Mouse (Mus musculus): ENCODE data around the gene Fntb. TPM values are rescaled to one million over a fixed set of nuclear protein-coding genes. Genes with fewer than 3 reads are reported as not detected.

The Fntb gene
- polyA plus RNA-seq, 1 experiment, result 81.0 TPM

DNA sequence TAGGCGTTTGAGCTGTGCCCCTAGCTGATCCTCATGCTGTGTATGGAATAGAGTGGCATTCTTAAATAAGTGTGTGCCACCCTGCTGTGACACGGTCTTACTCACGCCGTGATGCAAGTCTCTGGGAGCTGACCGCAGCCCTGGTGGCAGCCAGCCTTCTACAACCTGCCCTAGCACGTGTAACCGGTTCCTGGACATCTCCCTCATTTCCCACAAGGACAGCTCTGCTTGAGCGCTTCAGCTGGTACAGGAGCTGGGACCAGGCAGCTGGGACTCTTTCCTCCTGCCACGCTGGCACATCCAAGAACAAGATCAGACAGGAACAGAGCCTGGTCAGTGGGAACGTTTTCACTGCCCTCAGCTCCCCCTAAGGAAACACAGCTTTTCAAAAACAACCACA lies 162.2 kb downstream of the Fntb start:
- H3K4me3 ChIP-seq (ENCODE audit: low read depth, low read length), result no peak overlapping the region
- no peak overlapping the region for H3K27ac ChIP-seq (ENCODE audit: insufficient read depth, low read length)
- TF ChIP-seq EP300 (IDR thresholded peaks at IDR 0.05; ENCODE audit: insufficient read depth, low read depth, low read length) (no peak), CTCF (IDR thresholded peaks at IDR 0.05; ENCODE audit: low read depth, low read length) (no peak)
- no peaks in the 10 kb centered on the region for H3K36me3 ChIP-seq (ENCODE audit: control insufficient read depth, insufficient read depth, low read length, poor library complexity, severe bottlenecking)
- H3K9ac ChIP-seq (ENCODE audit: low read depth, poor library complexity, severe bottlenecking), result no peak overlapping the region
- no peaks in the 10 kb centered on the region for H3K9me3 ChIP-seq (replicated peaks; ENCODE audit: control insufficient read depth, insufficient read depth, low read length, poor library complexity, severe bottlenecking)
- no peaks in the 10 kb centered on the region for H3K27me3 ChIP-seq (ENCODE audit: control insufficient read depth, insufficient read depth, low read length, poor library complexity, severe bottlenecking)
- peaks cover 10% of the 10 kb centered on the region for H3K4me1 ChIP-seq (ENCODE audit: control insufficient read depth, insufficient read depth, low read length)

- no peak overlapping the region for H3K27ac ChIP-seq (ENCODE audit: insufficient read depth, low read length)
- peaks cover 10% of the 10 kb centered on the region for H3K4me1 ChIP-seq (ENCODE audit: control insufficient read depth, insufficient read depth, low read length)
- TF ChIP-seq EP300 (IDR thresholded peaks at IDR 0.05; ENCODE audit: insufficient read depth, low read depth, low read length) (no peak), CTCF (IDR thresholded peaks at IDR 0.05; ENCODE audit: low read depth, low read length) (no peak), POLR2A (IDR thresholded peaks at IDR 0.05; ENCODE audit: insufficient read depth, low read length) (no peak)
- H3K9ac ChIP-seq (ENCODE audit: low read depth, poor library complexity, severe bottlenecking), result no peak overlapping the region
- no peaks in the 10 kb centered on the region for H3K27me3 ChIP-seq (ENCODE audit: control insufficient read depth, insufficient read depth, low read length, poor library complexity, severe bottlenecking)
- no peaks in the 10 kb centered on the region; the same call in 1 of the 2 replicates for H3K36me3 ChIP-seq (ENCODE audit: control insufficient read depth, insufficient read depth, low read length, poor library complexity, severe bottlenecking)
- no peaks in the 10 kb centered on the region for H3K9me3 ChIP-seq (replicated peaks; ENCODE audit: control insufficient read depth, insufficient read depth, low read length, poor library complexity, severe bottlenecking)
- H3K4me3 ChIP-seq (ENCODE audit: low read depth, low read length), result no peak overlapping the region
These were observed 164.8 kb downstream of the Fntb start for GRCm38 (mm10) chr12:76930177-76930576.

- H3K4me3 ChIP-seq (ENCODE audit: low read depth, low read length), result no peak overlapping the region
- H3K27ac ChIP-seq (ENCODE audit: insufficient read depth, low read length), result no peak overlapping the region
- H3K9me3 ChIP-seq (replicated peaks; ENCODE audit: control insufficient read depth, insufficient read depth, low read length, poor library complexity, severe bottlenecking), result no peaks in the 10 kb centered on the region
- no peaks in the 10 kb centered on the region for H3K27me3 ChIP-seq (ENCODE audit: control insufficient read depth, insufficient read depth, low read length, poor library complexity, severe bottlenecking)
- H3K36me3 ChIP-seq (ENCODE audit: control insufficient read depth, insufficient read depth, low read length, poor library complexity, severe bottlenecking), result peaks cover 5% of the 10 kb centered on the region
- H3K9ac ChIP-seq (ENCODE audit: low read depth, poor library complexity, severe bottlenecking), result no peak overlapping the region
- peaks cover 10% of the 10 kb centered on the region for H3K4me1 ChIP-seq (ENCODE audit: control insufficient read depth, insufficient read depth, low read length)
- no peak for TF ChIP-seq POLR2A (IDR thresholded peaks at IDR 0.05; ENCODE audit: insufficient read depth, low read length)
- TF ChIP-seq CTCF (IDR thresholded peaks at IDR 0.05; ENCODE audit: low read depth, low read length), result no peak
- TF ChIP-seq EP300 (IDR thresholded peaks at IDR 0.05; ENCODE audit: insufficient read depth, low read depth, low read length), result no peak
These were observed 166.6 kb downstream of the Fntb start for GRCm38 (mm10) chr12:76931739-76932687.

DNA sequence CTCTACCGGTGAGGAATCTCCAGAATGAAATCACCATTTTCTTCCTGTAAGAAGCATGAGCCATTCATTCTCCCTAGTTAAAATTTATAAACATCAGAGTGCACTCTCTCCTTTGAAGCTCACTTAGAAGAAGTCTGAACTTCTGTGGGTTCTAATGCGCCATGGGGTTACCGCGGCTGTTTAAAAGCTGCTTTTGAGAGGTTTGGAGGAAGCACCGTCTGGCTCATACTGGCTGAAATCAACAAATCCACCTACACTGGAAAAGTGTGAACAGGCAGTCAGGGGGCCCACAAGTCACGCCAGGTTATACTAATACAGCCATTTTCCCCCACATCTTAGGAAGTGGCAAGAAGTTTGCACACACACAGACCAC lies 167.3 kb downstream of the Fntb start:
- no peak for TF ChIP-seq POLR2A (IDR thresholded peaks at IDR 0.05; ENCODE audit: insufficient read depth, low read length)
- no peak for TF ChIP-seq CTCF (IDR thresholded peaks at IDR 0.05; ENCODE audit: low read depth, low read length)
- no peak for TF ChIP-seq EP300 (IDR thresholded peaks at IDR 0.05; ENCODE audit: insufficient read depth, low read depth, low read length)
- Histone ChIP-seq H3K4me3 (ENCODE audit: low read depth, low read length) (no peak overlapping the region), H3K9me3 (replicated peaks; ENCODE audit: control insufficient read depth, insufficient read depth, low read length, poor library complexity, severe bottlenecking) (no peaks in the 10 kb centered on the region), H3K36me3 (ENCODE audit: control insufficient read depth, insufficient read depth, low read length, poor library complexity, severe bottlenecking) (peaks cover 6% of the 10 kb centered on the region), H3K27ac (ENCODE audit: insufficient read depth, low read length) (no peak overlapping the region), H3K4me1 (ENCODE audit: control insufficient read depth, insufficient read depth, low read length) (peaks cover 10% of the 10 kb centered on the region), H3K9ac (ENCODE audit: low read depth, poor library complexity, severe bottlenecking) (no peak overlapping the region), H3K27me3 (ENCODE audit: control insufficient read depth, insufficient read depth, low read length, poor library complexity, severe bottlenecking) (no peaks in the 10 kb centered on the region)

DNA sequence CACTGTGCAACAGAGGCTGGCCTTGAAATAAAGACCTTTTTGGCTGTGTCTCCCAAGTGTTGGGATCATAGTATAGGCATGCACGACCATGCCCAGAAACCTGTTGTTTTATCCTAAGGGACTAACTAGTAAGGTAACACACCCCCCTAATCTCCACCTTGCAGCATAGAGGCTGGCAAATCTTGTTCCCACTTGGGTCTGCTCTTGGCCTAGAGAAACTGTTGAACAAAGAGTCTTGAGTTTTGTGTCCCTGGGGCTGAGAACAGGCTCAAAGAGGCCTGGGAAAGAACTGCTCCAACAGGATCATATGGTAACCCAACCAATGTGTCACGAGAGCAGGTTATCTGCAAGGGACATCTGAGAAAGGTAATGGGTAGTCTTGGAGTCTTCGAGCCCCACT lies 169.0 kb downstream of the Fntb start:
- H3K4me3 ChIP-seq (ENCODE audit: low read depth, low read length), result no peak overlapping the region
- no peaks in the 10 kb centered on the region for H3K9me3 ChIP-seq (replicated peaks; ENCODE audit: control insufficient read depth, insufficient read depth, low read length, poor library complexity, severe bottlenecking)
- no peaks in the 10 kb centered on the region for H3K27me3 ChIP-seq (ENCODE audit: control insufficient read depth, insufficient read depth, low read length, poor library complexity, severe bottlenecking)
- TF ChIP-seq CTCF (IDR thresholded peaks at IDR 0.05; ENCODE audit: low read depth, low read length) (no peak), POLR2A (IDR thresholded peaks at IDR 0.05; ENCODE audit: insufficient read depth, low read length) (no peak), EP300 (IDR thresholded peaks at IDR 0.05; ENCODE audit: insufficient read depth, low read depth, low read length) (no peak)
- no peak overlapping the region for H3K27ac ChIP-seq (ENCODE audit: insufficient read depth, low read length)
- no peak overlapping the region for H3K9ac ChIP-seq (ENCODE audit: low read depth, poor library complexity, severe bottlenecking)
- peaks cover 10% of the 10 kb centered on the region for H3K4me1 ChIP-seq (ENCODE audit: control insufficient read depth, insufficient read depth, low read length)
- H3K36me3 ChIP-seq (ENCODE audit: control insufficient read depth, insufficient read depth, low read length, poor library complexity, severe bottlenecking), result peaks cover 24% of the 10 kb centered on the region

GRCm38 (mm10) chr12:76936211-76936610 lies 170.8 kb downstream of the Fntb start:
- Histone ChIP-seq H3K9me3 (replicated peaks; ENCODE audit: control insufficient read depth, insufficient read depth, low read length, poor library complexity, severe bottlenecking) (no peaks in the 10 kb centered on the region), H3K27ac (ENCODE audit: insufficient read depth, low read length) (no peak overlapping the region), H3K36me3 (ENCODE audit: control insufficient read depth, insufficient read depth, low read length, poor library complexity, severe bottlenecking) (peaks cover 40% of the 10 kb centered on the region), H3K27me3 (ENCODE audit: control insufficient read depth, insufficient read depth, low read length, poor library complexity, severe bottlenecking) (no peaks in the 10 kb centered on the region), H3K4me3 (ENCODE audit: low read depth, low read length) (no peak overlapping the region), H3K9ac (ENCODE audit: low read depth, poor library complexity, severe bottlenecking) (no peak overlapping the region), H3K4me1 (ENCODE audit: control insufficient read depth, insufficient read depth, low read length) (peaks cover 7% of the 10 kb centered on the region)
- no peak for TF ChIP-seq POLR2A (IDR thresholded peaks at IDR 0.05; ENCODE audit: insufficient read depth, low read length)
- no peak for TF ChIP-seq EP300 (IDR thresholded peaks at IDR 0.05; ENCODE audit: insufficient read depth, low read depth, low read length)
- TF ChIP-seq CTCF (IDR thresholded peaks at IDR 0.05; ENCODE audit: low read depth, low read length), result no peak

Measured in ES-Bruce4 (cell line).